Mouse (Mus musculus): ENCODE measurements around the gene Rab1a. TPM values are rescaled to one million over a fixed set of nuclear protein-coding genes. Genes with fewer than 3 reads are reported as not detected.

Gene Rab1a
- polyA plus RNA-seq, 1 experiment from 2014 or later, result 230 TPM

DNA sequence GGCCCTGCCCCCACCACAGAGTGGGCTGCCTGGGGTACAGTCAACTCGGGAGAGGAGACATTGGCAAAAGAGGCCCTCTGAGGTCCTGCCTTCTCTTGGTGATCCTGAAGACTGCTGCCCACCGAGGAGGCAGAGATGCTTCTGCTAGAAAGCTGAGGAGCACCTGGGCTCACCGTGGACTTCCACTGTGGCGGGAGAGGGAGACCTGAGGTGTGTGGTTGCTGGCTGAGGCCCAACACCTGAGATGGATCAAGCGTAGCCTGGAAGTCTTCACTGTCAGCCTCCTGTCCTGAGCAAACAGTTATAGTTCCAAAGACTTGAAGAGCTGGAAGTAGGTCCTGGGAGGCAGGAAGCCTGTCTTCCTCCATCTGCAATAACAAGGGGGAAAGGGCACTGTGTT lies 39.1 kb downstream of the Rab1a start:
- Histone ChIP-seq H3K27ac (ENCODE audit: low read depth, low read length) (no peak overlapping the region), H3K27me3 (replicated peaks; ENCODE audit: control insufficient read depth, insufficient read depth, low read length) (no peaks in the 10 kb centered on the region), H3K4me3 (ENCODE audit: low read depth, low read length) (no peak overlapping the region), H3K4me2 (ENCODE audit: low read length) (no peak overlapping the region), H3K4me1 (ENCODE audit: control insufficient read depth, insufficient read depth, low read length) (no peaks in the 10 kb centered on the region; the same call in 1 of the 2 replicates), H3K36me3 (ENCODE audit: control insufficient read depth, insufficient read depth, low read length) (peaks cover 79% of the 10 kb centered on the region), H3K9me3 (replicated peaks; ENCODE audit: control insufficient read depth, low read length) (no peaks in the 10 kb centered on the region), H3K9ac (ENCODE audit: low read length) (no peak overlapping the region)
- WGBS, result 93% methylated on average over 5 of the region's 5 CpGs
- ATAC-seq, result no peak
- no peak for DNase-seq (ENCODE audit: low spot score)

DNA sequence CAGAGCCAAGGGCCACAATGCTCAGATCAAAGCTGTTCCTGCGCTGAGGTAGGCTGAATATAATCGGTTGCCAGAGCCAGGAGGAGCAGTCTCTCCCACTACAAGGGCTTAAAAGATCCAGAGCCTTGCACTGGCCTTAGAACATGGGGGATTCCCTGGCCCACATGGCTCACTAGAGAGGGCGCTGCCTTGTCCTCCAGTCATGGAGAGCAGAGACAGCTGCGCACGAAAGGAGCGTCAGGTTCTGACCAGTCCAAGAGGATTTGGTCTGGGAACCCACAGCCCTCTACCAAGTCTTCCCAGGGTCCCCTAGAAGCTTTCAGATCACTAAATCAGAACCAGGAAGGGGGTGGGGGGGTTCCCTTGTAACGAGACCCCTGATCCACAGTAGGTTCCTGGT lies 40.1 kb downstream of the Rab1a start:
- no peak overlapping the region for H3K4me3 ChIP-seq (ENCODE audit: low read depth, low read length)
- no peaks in the 10 kb centered on the region for H3K27me3 ChIP-seq (replicated peaks; ENCODE audit: control insufficient read depth, insufficient read depth, low read length)
- H3K27ac ChIP-seq (ENCODE audit: low read depth, low read length), result no peak overlapping the region
- no peaks in the 10 kb centered on the region; the same call in 1 of the 2 replicates for H3K4me1 ChIP-seq (ENCODE audit: control insufficient read depth, insufficient read depth, low read length)
- peaks cover 70% of the 10 kb centered on the region for H3K36me3 ChIP-seq (ENCODE audit: control insufficient read depth, insufficient read depth, low read length)
- DNase-seq (ENCODE audit: low spot score), result no peak
- no peaks in the 10 kb centered on the region for H3K9me3 ChIP-seq (replicated peaks; ENCODE audit: control insufficient read depth, low read length)
- no peak for ATAC-seq
- no peak overlapping the region for H3K4me2 ChIP-seq (ENCODE audit: low read length)
- no peak overlapping the region for H3K9ac ChIP-seq (ENCODE audit: low read length)
- WGBS, result 92% methylated on average over 7 of the region's 7 CpGs

DNA sequence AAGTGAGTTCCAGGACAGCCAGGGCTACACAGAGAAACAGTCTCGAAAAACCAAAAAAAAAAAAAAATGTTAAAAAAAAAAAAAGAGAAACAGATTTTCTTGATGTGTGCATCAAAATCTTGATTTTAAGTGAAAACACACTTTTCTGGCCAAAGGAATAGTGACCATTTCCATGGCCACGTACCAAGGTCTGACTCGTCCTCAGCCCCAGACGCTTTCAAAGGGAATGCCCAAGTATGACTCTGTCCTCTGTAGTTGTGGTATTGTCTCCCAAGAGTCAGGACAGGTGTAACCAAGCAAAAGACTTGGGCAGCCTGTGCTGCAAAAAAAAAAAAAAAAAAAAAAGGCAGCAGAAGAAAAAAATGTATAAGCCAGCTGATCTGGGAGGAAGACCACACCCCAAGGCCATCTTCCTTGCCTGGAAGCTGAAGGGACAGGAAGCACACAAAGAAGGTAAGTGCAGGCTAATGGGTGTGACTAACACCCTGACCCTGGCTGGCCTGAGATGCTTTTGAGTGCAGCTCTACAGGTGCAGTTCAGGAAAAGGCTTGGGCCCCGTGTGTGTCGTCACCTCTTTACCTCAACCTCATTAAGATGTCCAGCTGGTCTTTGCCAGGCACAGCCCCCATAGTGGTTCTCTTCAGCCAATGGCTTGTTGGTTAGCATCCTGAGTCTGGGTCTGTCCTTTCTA lies 41.3 kb downstream of the Rab1a start:
- H3K4me1 ChIP-seq (ENCODE audit: control insufficient read depth, insufficient read depth, low read length), result peaks cover 6% of the 10 kb centered on the region
- H3K4me3 ChIP-seq (ENCODE audit: low read depth, low read length), result no peak overlapping the region
- peaks cover 64% of the 10 kb centered on the region for H3K36me3 ChIP-seq (ENCODE audit: control insufficient read depth, insufficient read depth, low read length)
- no peak for ATAC-seq
- WGBS, result 94% methylated on average over 6 of the region's 6 CpGs
- H3K27me3 ChIP-seq (replicated peaks; ENCODE audit: control insufficient read depth, insufficient read depth, low read length), result no peaks in the 10 kb centered on the region
- DNase-seq (ENCODE audit: low spot score), result no peak
- H3K27ac ChIP-seq (ENCODE audit: low read depth, low read length), result no peak overlapping the region
- no peak overlapping the region for H3K4me2 ChIP-seq (ENCODE audit: low read length)
- H3K9ac ChIP-seq (ENCODE audit: low read length), result no peak overlapping the region
- no peaks in the 10 kb centered on the region for H3K9me3 ChIP-seq (replicated peaks; ENCODE audit: control insufficient read depth, low read length)

GRCm38 (mm10) chr11:20243214-20243913 lies 42.1 kb downstream of the Rab1a start:
- H3K27ac ChIP-seq (ENCODE audit: low read depth, low read length), result no peak overlapping the region
- 45% methylated on average over 9 of the region's 9 CpGs for WGBS
- no peak overlapping the region for H3K4me3 ChIP-seq (ENCODE audit: low read depth, low read length)
- no peaks in the 10 kb centered on the region for H3K27me3 ChIP-seq (replicated peaks; ENCODE audit: control insufficient read depth, insufficient read depth, low read length)
- H3K9me3 ChIP-seq (replicated peaks; ENCODE audit: control insufficient read depth, low read length), result no peaks in the 10 kb centered on the region
- no peak overlapping the region for H3K4me2 ChIP-seq (ENCODE audit: low read length)
- ATAC-seq (no peak), DNase-seq (ENCODE audit: low spot score) (no peak)
- peaks cover 13% of the 10 kb centered on the region for H3K4me1 ChIP-seq (ENCODE audit: control insufficient read depth, insufficient read depth, low read length)
- H3K9ac ChIP-seq (ENCODE audit: low read length), result no peak overlapping the region
- H3K36me3 ChIP-seq (ENCODE audit: control insufficient read depth, insufficient read depth, low read length), result peaks cover 58% of the 10 kb centered on the region

DNA sequence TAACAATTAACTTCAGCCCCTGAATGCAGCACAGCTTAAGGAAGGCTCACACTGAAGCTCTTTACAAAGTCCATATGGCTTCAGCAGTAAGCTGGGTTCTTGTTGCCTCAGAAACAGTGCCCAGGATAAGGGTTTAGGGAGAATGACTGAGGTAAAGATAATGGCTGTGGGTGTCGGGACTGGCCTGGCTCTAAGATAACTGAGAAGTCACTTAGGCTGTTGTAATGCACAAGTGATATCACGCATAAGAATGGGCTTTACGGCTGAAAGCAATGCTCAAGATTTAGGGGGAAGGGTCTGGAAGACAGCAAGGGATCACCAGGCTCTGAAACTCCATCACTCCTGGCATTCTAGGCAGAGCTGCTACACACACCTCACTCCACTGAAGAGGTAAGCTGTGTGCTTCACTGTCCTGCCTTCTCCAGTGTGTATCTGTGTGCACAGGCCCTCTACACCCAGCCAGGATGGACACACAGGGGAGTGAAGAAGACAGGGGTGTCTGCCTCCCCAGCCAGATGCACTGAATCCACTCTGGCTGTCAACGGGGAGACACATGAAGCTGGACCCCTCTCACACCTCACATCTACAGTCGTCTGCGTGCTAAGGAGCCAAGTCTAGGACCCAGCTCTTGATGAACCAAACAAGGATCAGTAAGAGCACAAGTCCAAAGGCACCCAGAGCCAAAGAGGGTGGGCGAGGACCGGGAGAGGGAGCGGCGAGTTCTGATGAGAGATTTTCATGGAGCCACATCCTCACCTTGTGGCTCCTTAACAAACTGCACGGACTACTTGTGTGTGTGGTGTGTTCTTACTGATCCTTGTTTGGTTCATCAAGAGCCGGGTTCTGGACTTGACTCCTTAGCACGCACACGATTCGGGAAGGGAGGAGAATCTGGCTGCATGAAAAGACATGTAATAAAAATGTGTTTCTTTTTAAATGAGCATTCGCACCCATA lies 43.4 kb downstream of the Rab1a start:
- Histone ChIP-seq H3K9ac (ENCODE audit: low read length) (no peak overlapping the region), H3K27me3 (replicated peaks; ENCODE audit: control insufficient read depth, insufficient read depth, low read length) (no peaks in the 10 kb centered on the region), H3K4me1 (ENCODE audit: control insufficient read depth, insufficient read depth, low read length) (peaks cover 15% of the 10 kb centered on the region), H3K36me3 (ENCODE audit: control insufficient read depth, insufficient read depth, low read length) (peaks cover 46% of the 10 kb centered on the region), H3K4me2 (ENCODE audit: low read length) (no peak overlapping the region), H3K27ac (ENCODE audit: low read depth, low read length) (no peak overlapping the region), H3K4me3 (ENCODE audit: low read depth, low read length) (no peak overlapping the region), H3K9me3 (replicated peaks; ENCODE audit: control insufficient read depth, low read length) (no peaks in the 10 kb centered on the region)
- DNase-seq (ENCODE audit: low spot score) (no peak), ATAC-seq (no peak)
- 84% methylated on average over 16 of the region's 16 CpGs for WGBS

DNA sequence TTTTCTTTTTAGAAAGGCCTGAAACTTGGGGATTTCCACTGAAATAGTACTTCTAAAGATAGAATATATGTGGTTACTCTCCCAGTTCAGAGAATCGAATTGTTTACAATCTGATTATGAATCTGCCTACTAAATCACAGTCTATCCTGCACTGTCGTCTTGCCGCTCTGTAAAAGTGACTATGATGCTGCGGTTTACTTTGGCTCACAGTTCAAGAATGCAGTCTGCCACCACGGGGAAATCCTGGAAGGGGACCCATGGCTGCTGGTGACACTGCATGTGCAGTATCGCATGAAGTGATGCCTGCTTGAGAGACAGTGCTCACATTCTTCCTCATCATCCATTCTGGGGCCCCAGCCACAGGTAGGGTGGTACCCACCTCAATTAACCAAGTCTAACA lies 44.1 kb downstream of the Rab1a start:
- DNase-seq (ENCODE audit: low spot score), result no peak
- Histone ChIP-seq H3K36me3 (ENCODE audit: control insufficient read depth, insufficient read depth, low read length) (peaks cover 39% of the 10 kb centered on the region), H3K4me3 (ENCODE audit: low read depth, low read length) (no peak overlapping the region), H3K4me2 (ENCODE audit: low read length) (no peak overlapping the region), H3K27ac (ENCODE audit: low read depth, low read length) (no peak overlapping the region), H3K4me1 (ENCODE audit: control insufficient read depth, insufficient read depth, low read length) (peaks cover 15% of the 10 kb centered on the region), H3K9ac (ENCODE audit: low read length) (no peak overlapping the region), H3K9me3 (replicated peaks; ENCODE audit: control insufficient read depth, low read length) (no peaks in the 10 kb centered on the region), H3K27me3 (replicated peaks; ENCODE audit: control insufficient read depth, insufficient read depth, low read length) (no peaks in the 10 kb centered on the region)
- WGBS, result 90% methylated on average over 6 of the region's 6 CpGs
- no peak for ATAC-seq

DNA sequence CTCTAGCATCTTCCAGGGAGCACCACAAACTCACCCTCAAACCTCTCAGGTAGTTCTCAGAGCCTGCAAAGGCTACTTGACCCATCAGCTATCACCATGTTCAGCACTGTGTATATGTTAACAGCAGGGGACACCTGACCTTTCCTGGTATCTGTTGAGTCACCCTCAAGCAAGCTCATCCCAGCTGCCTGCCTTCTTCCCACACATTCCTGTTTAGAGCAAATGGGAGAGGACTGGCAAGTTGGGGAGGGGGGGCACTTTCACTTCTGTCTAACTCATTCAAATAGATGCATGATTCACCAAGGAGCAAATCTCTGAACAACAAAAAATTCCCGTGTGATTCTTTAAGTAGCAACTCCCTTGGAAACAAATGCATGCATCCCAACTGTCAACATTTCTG lies 45.4 kb downstream of the Rab1a start:
- H3K27ac ChIP-seq (ENCODE audit: low read depth, low read length), result no peak overlapping the region
- no peak overlapping the region for H3K4me2 ChIP-seq (ENCODE audit: low read length)
- peaks cover 15% of the 10 kb centered on the region for H3K4me1 ChIP-seq (ENCODE audit: control insufficient read depth, insufficient read depth, low read length)
- no peak overlapping the region for H3K9ac ChIP-seq (ENCODE audit: low read length)
- H3K4me3 ChIP-seq (ENCODE audit: low read depth, low read length), result no peak overlapping the region
- ATAC-seq, result no peak
- DNase-seq (ENCODE audit: low spot score), result no peak
- no peaks in the 10 kb centered on the region for H3K9me3 ChIP-seq (replicated peaks; ENCODE audit: control insufficient read depth, low read length)
- WGBS, result 79% methylated on average over 1 of the region's 1 CpGs
- no peaks in the 10 kb centered on the region for H3K27me3 ChIP-seq (replicated peaks; ENCODE audit: control insufficient read depth, insufficient read depth, low read length)
- peaks cover 26% of the 10 kb centered on the region; the same call in 1 of the 2 replicates for H3K36me3 ChIP-seq (ENCODE audit: control insufficient read depth, insufficient read depth, low read length)

DNA sequence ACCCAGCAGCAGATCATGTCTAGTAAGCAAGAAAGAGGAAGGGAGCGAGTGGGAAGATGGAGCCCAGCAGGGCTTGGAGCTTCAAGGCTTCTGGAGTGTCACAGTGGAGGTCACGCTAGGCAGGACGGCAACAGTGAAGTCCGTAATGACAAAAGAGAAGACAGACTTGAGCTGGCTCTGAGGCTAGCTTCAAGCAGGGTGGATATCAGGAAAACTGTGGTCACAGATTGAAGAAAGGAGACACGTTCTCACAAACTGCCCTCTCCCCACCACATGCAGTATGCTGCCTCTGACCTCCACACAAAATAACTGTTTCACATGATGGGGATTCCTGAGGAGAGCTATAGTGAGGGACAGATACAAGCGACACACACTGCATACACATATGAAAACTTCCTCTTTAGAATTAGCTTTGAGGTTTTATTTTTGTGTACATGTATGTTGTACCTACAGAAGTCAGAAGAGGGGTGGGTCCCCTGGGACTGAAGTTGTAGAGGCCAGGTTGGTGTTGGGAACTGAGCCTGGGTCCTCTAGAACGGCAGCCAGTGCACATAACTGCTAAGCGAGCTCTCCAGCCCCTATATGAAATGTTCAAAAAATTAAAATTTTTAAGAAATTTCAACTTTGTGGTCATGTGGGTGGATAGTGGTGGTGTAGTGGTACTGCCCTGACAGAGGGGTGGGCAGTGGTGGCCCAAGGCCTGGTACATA lies 46.1 kb downstream of the Rab1a start:
- Histone ChIP-seq H3K27me3 (replicated peaks; ENCODE audit: control insufficient read depth, insufficient read depth, low read length) (no peaks in the 10 kb centered on the region), H3K4me2 (ENCODE audit: low read length) (peak overlapping the region; percentile 91; the same call in 1 of the 2 replicates), H3K27ac (ENCODE audit: low read depth, low read length) (no peak overlapping the region), H3K4me1 (ENCODE audit: control insufficient read depth, insufficient read depth, low read length) (peaks cover 15% of the 10 kb centered on the region), H3K4me3 (ENCODE audit: low read depth, low read length) (no peak overlapping the region), H3K36me3 (ENCODE audit: control insufficient read depth, insufficient read depth, low read length) (peaks cover 22% of the 10 kb centered on the region; the same call in 1 of the 2 replicates), H3K9ac (ENCODE audit: low read length) (no peak overlapping the region), H3K9me3 (replicated peaks; ENCODE audit: control insufficient read depth, low read length) (no peaks in the 10 kb centered on the region)
- DNase-seq (ENCODE audit: low spot score) (no peak), ATAC-seq (no peak)
- 87% methylated on average over 8 of the region's 8 CpGs for WGBS
